ENCODE assay signal across 12 mouse cellular contexts in the genomic region with DNA sequence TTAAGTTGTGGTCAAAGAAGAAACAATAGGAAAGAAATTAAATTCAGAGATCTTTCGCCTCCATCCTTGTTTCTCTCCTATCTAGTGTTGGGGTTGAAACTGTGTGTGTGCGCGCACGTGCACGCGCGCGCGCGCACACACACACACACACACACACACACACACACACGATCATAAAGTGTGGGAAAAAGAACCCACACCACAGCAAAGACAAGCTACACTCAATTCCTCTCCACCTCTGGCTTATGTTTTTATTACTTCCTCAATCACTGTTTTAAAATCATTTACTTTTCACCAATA.
"Had no signal": no experiment of that assay in that cellular context is flagged by ENCODE, and none has a peak within 500 bp of the region (broad histone marks: within the 10 kb centered on the region; RNA-seq: fewer than 3 reads in every experiment).

No protein-coding gene starts in this region.

- H3K4me3 ChIP-seq: layer of hippocampus, adult 2 months; limb, embryonic 13.5 days; midbrain, embryonic 10.5 days; neural tube, embryonic 12.5 days had no signal

- H3K4me2 ChIP-seq: limb, embryonic 13.5 days; lung, embryonic 14.5 days; neural tube, embryonic 12.5 days had no signal

- H3K9me3 ChIP-seq: limb, embryonic 13.5 days; midbrain, embryonic 10.5 days; neural tube, embryonic 12.5 days had no signal

- H3K27ac ChIP-seq: layer of hippocampus, adult 2 months; limb, embryonic 13.5 days; liver, embryonic 14.5 days; midbrain, embryonic 10.5 days; neural tube, embryonic 12.5 days; stomach, postnatal 0 days had no signal

- H3K9ac ChIP-seq: limb, embryonic 13.5 days; liver, embryonic 14.5 days; lung, embryonic 14.5 days; neural tube, embryonic 12.5 days had no signal

- DNase-seq: left cerebral cortex, postnatal 4 days; lung, embryonic 14.5 days; lung, postnatal 10 days; lung, postnatal 4 days; midbrain, embryonic 14.5 days; thymus, postnatal 14 days had no signal

- H3K27me3 ChIP-seq: limb, embryonic 13.5 days; neural tube, embryonic 12.5 days had no signal
